Mouse (Mus musculus) cerebellum, adult 9-10 months (tissue): ENCODE measurements at regions not wholly inside any gene's neighbourhood (a gene's known extent, or its start where the extent isn't known, plus 50 kb on each side); places are given as distances from the start of the nearest gene placed in this dataset.
A peak's percentile ranks its signal among the peaks of the same experiment; 100 is the strongest.
"Not testable (repeated sequence)": the region's sequence is repeated elsewhere in the genome, so short reads cannot be mapped to it uniquely, and the experiment has no call there.

ENCODE experiments used
- DNase-seq: peaks from one replicate; pipeline ENCODE4 v3.0.0; 2022

GRCm38 (mm10) chr6:9498921-9499320 lies 550.7 kb downstream of the Nxph1 start:
- peak; percentile 8 for DNase-seq

GRCm38 (mm10) chr6:9534395-9534794 lies 586.2 kb downstream of the Nxph1 start:
- DNase-seq, result no peak

- DNase-seq, result no peak
Observed at GRCm38 (mm10) chr6:9538737-9539136, 590.5 kb downstream of the Nxph1 start.

- DNase-seq, result no peak
Observed at GRCm38 (mm10) chr6:9550096-9550939, 602.1 kb downstream of the Nxph1 start.

- DNase-seq, result no peak
Observed at GRCm38 (mm10) chr6:9563290-9564044, 615.2 kb downstream of the Nxph1 start.

GRCm38 (mm10) chr6:9571787-9572186 lies 623.6 kb downstream of the Nxph1 start:
- DNase-seq, result no peak

GRCm38 (mm10) chr6:9593391-9593790 lies 645.2 kb downstream of the Nxph1 start:
- no peak for DNase-seq

GRCm38 (mm10) chr6:9599418-9599817 lies 651.2 kb downstream of the Nxph1 start:
- no peak for DNase-seq

GRCm38 (mm10) chr6:9633931-9634330 lies 685.7 kb downstream of the Nxph1 start:
- no peak for DNase-seq

GRCm38 (mm10) chr6:9643456-9643855 lies 695.2 kb downstream of the Nxph1 start:
- not testable (repeated sequence) for DNase-seq

GRCm38 (mm10) chr6:9643926-9644325 lies 695.7 kb downstream of the Nxph1 start:
- not testable (repeated sequence) for DNase-seq

GRCm38 (mm10) chr6:9659672-9660071 lies 711.4 kb downstream of the Nxph1 start:
- no peak for DNase-seq

- no peak for DNase-seq
Observed at GRCm38 (mm10) chr6:9685182-9685581, 737.0 kb downstream of the Nxph1 start.

GRCm38 (mm10) chr6:9693714-9694113 lies 745.5 kb downstream of the Nxph1 start:
- DNase-seq, result no peak

GRCm38 (mm10) chr6:9697698-9698097 lies 749.5 kb downstream of the Nxph1 start:
- DNase-seq, result no peak

- DNase-seq, result no peak
Observed at GRCm38 (mm10) chr6:9698193-9698592, 750.0 kb downstream of the Nxph1 start.
